Mouse (Mus musculus): ENCODE data around the gene Prlhr. TPM values are rescaled to one million over a fixed set of nuclear protein-coding genes. Genes with fewer than 3 reads are reported as not detected.

The Prlhr gene
- polyA plus RNA-seq, 1 experiment from 2014 or later = not detected

- no peak overlapping the region for H3K4me3 ChIP-seq (replicated peaks)
- H3K9ac ChIP-seq = no peak overlapping the region
- H3K9me3 ChIP-seq = no peaks in the 10 kb centered on the region
- H3K36me3 ChIP-seq = no peaks in the 10 kb centered on the region
- H3K27me3 ChIP-seq (replicated peaks) = no peaks in the 10 kb centered on the region
- WGBS = 22% methylated on average over 1 of the region's 1 CpGs
- no peaks in the 10 kb centered on the region for H3K4me1 ChIP-seq
- no peak overlapping the region for H3K4me2 ChIP-seq
- ATAC-seq (ENCODE audit: insufficient read depth, low FRiP score, low read depth) = no peak
- H3K27ac ChIP-seq = no peak overlapping the region
These were observed 50.5 kb downstream of the Prlhr start for GRCm38 (mm10) chr19:60417611-60418010.

Other genes starting within 250 kb of the Prlhr start
- gene Fam204a, start 241.6 kb downstream of the Prlhr start, polyA plus RNA-seq (2015; fragmentation: Nextera tagmentation; extraction: Ambion mirVana) = 40.9 and 47.2 TPM in 2 replicates
- 23.8 and 28.3 TPM in 2 replicates for gene Cacul1, start 112.7 kb upstream of the Prlhr start, polyA plus RNA-seq (2015; fragmentation: Nextera tagmentation; extraction: Ambion mirVana)

Measured in stomach, embryonic 15.5 days (tissue).